Mouse (Mus musculus) cortical plate, adult 2 months (tissue): Measurements from ENCODE around the gene Gm10031. TPM values are rescaled to one million over a fixed set of nuclear protein-coding genes. Genes with fewer than 3 reads are reported as not detected.

ENCODE experiments used
- H3K27ac ChIP-seq: fragments of 200-500 bp; 2 replicates; pipeline ENCODE4 v1.5.1; 2012; ENCODE audit warnings: low read length, control low read depth, inconsistent platforms; ENCODE audit not compliant: insufficient read depth
- H3K4me1 ChIP-seq: fragments of 200-500 bp; 2 replicates; pipeline ENCODE4 v1.6.1; 2011; ENCODE audit warnings: low read length; ENCODE audit not compliant: control insufficient read depth, insufficient read depth
- H3K4me3 ChIP-seq: fragments of 200-500 bp; 2 replicates; pipeline ENCODE4 v1.5.1; 2011; ENCODE audit warnings: mild to moderate bottlenecking, low read length, control low read depth; ENCODE audit not compliant: insufficient read depth
- CTCF ChIP-seq: fragments of 200-500 bp; IDR thresholded peaks from 2 replicates; pipeline ENCODE4 v1.5.1; 2011; ENCODE audit warnings: mild to moderate bottlenecking, control low read depth, low read length; ENCODE audit not compliant: insufficient read depth; ENCODE audit errors: extremely low read depth
- POLR2A ChIP-seq: fragments of 200-500 bp; IDR thresholded peaks from 2 replicates; pipeline ENCODE4 v1.6.1; 2011; ENCODE audit warnings: mild to moderate bottlenecking, low read length, control low read depth; ENCODE audit not compliant: insufficient read depth; ENCODE audit errors: extremely low read depth
- polyA plus RNA-seq: library from polyadenylated mRNA; depleted of rRNA; stranded (reverse); fragments of >200 nt; gene quantifications from 2 replicates; pipeline ENCODE4 v1.2.3, GENCODE M21; 2012

Gene Gm10031
- polyA plus RNA-seq, 1 experiment, result 9.7 TPM

GRCm38 (mm10) chr1:156537701-156538100 is 13.9 kb downstream of the Gm10031 start:
- no peak overlapping the region for H3K4me3 ChIP-seq
- no peak overlapping the region for H3K27ac ChIP-seq
- H3K4me1 ChIP-seq, result no peaks in the 10 kb centered on the region
- TF ChIP-seq POLR2A (no peak), CTCF (no peak)

DNA sequence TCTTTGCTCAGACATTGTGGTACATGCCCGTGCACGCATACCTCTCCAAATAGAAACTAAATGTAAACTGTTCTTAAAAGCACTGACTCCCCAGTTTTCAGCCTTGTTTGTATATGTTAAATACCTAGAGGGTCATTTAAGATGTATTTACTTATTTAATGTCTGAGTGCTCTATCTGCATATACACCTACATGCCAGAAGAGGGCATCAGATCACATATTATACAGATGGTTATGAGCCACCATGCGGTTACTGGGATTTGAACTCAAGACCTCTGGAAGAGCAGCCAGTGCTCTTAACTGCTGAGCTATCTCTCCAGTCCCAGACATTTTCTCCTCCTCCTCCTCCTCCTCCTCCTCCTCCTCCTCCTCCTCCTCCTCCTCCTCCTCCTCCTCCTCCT is 14.6 kb downstream of the Gm10031 start:
- no peak overlapping the region for H3K4me3 ChIP-seq
- no peak overlapping the region for H3K27ac ChIP-seq
- H3K4me1 ChIP-seq, result no peaks in the 10 kb centered on the region
- TF ChIP-seq POLR2A (no peak), CTCF (no peak)

GRCm38 (mm10) chr1:156539787-156540560 is 16.2 kb downstream of the Gm10031 start:
- no peak overlapping the region for H3K27ac ChIP-seq
- TF ChIP-seq POLR2A (no peak), CTCF (peak; percentile 74)
- no peak overlapping the region for H3K4me3 ChIP-seq
- H3K4me1 ChIP-seq, result no peaks in the 10 kb centered on the region

DNA sequence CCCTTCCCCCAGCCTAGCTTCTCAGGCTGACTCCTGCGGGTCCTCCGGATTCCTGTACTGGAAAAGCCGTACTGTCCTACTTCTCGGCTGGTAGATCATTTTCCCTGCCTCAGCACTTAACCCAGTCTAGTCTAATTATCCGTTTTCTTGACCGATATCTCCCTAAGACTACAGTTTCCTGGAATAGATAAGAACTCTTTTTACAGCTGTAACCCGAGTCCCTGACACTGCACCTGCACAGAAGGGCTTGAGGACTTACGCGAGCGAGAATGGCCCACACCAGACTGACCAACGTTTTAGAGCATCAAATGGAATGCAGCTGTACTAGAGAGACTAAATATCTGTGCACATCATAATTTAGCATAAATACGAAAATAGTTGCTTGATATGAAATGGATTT is 20.2 kb downstream of the Gm10031 start:
- H3K4me1 ChIP-seq, result no peaks in the 10 kb centered on the region
- TF ChIP-seq POLR2A (no peak), CTCF (no peak)
- no peak overlapping the region for H3K27ac ChIP-seq
- no peak overlapping the region for H3K4me3 ChIP-seq

DNA sequence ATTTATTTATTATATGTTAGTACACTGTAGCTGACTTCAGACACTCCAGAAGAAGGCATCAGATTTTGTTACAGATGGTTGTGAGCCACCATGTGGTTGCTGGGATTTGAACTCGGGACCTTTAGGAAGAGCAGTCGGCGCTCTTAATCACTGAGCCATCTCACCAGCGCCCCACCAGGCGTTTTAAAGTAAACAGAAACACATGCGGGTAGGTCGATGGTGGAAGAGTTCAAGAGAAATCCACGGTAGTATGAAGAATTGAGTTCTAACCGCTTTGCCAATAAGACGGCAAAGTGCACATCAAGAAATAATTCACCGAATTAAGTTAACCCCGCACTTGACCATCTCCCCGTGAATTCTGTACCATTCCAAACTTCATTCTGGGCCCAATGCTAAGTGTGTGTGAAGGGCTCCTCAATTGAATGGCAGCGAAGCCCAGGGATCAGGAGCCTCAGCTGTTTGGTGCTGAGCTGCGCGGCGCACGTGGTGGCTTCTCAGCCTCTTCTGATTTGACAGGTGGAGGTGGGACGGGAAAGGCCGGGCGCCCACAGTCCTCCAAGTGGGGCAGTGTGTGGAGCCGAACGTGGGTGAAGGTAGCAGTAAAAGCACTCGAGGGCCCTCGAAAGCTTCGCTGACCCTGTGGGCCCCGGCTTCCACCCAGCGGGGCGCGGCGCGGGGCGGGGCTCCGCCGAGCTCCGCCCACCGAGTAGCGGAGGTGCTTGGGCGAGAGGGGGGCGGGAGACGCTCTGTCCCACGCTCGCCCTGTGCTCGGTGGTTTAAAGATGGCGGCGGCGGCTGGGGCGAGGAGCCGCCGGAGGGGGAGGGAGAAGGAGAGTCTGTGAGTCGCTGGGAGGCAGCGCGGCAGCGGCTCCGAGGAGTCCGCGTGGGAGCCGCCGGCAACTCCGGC is 34.5 kb downstream of the Gm10031 start, which contains the start of gene Abl2:
Gene Abl2 (plus strand): TSS at position 763 of the 907 bp plus-strand sequence.
- Histone ChIP-seq H3K27ac (peak within 1 kb of the TSS; percentile 95), H3K4me3 (peak within 1 kb of the TSS; percentile 99), H3K4me1 (peaks cover 2% of the 10 kb centered on the region; the same call in 1 of the 2 replicates)
- TF ChIP-seq CTCF, result no peak
- 0 out of 2 replicates have a peak, but pooled peaks have one; percentile 46 for TF ChIP-seq POLR2A

DNA sequence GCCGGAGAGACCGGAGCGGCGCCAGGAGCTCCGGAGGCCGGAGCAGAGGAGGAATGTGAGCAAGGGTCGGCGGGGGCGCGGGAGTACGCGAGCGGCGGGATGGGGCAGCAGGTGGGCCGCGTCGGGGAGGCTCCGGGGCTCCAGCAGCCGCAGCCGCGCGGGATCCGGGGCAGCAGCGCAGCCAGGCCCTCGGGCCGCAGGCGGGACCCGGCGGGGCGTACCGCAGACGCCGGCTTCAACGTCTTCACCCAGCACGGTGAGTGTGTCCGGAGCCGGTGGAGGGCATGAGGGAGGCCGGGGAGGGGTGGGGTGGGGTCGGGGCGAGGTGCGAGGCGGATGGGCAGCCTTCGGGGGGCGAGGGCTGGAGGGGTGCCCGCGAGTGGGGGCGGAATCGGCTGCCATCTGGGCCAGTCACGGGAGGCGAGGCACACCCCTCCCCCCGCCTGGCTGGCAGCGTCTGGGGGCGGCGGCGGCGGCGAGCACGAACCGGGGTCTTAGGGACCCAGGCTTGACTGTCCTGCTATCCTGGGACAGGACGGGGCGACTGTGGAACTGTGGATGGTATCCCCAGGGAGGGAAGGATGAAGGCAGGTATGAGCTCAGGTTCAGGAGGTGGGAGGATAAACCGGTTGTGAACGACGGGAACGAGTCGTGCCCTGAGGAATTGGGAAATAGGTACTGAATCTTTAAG is 35.3 kb downstream of the Gm10031 start:
- TF ChIP-seq CTCF (no peak), POLR2A (no peak)
- Histone ChIP-seq H3K27ac (peak overlapping the region; percentile 95), H3K4me3 (peak overlapping the region; percentile 99), H3K4me1 (peaks cover 2% of the 10 kb centered on the region; the same call in 1 of the 2 replicates)

- Histone ChIP-seq H3K4me3 (peak overlapping the region; percentile 99), H3K4me1 (peaks cover 2% of the 10 kb centered on the region; the same call in 1 of the 2 replicates), H3K27ac (peak overlapping the region; percentile 80; the same call in 1 of the 2 replicates)
- TF ChIP-seq POLR2A (no peak), CTCF (no peak)
Observed at GRCm38 (mm10) chr1:156559641-156560020, 35.8 kb downstream of the Gm10031 start.

DNA sequence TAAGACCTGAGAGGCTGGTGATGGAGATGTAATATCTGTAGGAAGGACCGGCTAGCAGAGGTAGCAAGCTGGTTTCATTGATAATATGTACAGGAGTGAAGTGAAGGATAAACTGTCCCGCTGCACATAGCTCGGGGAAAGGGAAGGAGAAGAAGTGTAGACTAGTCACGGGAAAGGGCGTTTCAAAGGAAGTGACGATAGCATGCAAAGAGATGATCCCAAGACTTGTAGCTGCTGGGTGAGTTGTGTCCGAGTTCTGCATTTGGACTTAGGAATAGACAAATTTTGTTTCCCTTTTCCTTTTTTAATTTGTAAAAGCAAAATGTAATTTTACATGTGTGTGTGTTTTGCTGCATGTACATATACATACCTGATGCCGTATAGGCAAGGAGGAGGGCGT is 36.7 kb downstream of the Gm10031 start:
- peak overlapping the region; percentile 15; the same call in 1 of the 2 replicates for H3K4me3 ChIP-seq
- H3K4me1 ChIP-seq, result peaks cover 2% of the 10 kb centered on the region; the same call in 1 of the 2 replicates
- TF ChIP-seq CTCF (no peak), POLR2A (no peak)
- H3K27ac ChIP-seq, result no peak overlapping the region

DNA sequence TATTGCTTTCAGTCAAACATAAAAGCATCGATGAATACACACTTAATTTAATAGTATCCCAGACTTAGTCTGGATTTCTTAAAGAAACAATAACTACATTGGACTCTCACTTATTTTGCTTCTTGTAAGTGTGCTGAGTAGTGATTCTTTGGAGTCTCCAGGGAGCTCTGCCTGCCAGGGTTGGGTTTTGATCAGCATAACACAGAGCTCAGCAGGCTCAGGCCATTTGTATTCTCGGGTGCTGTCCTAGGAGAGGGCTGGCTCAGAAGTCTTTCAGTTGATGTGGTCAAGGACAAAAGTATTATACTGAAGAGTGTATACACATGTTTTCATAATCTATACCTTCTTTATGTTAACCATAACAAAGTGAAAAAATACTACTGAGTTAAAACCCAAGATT is 41.5 kb downstream of the Gm10031 start:
- no peak for TF ChIP-seq CTCF
- TF ChIP-seq POLR2A, result no peak

More for the DNA sequence above, 41.5 kb downstream of the Gm10031 start:
- no peak overlapping the region for H3K27ac ChIP-seq
- peaks cover 2% of the 10 kb centered on the region; the same call in 1 of the 2 replicates for H3K4me1 ChIP-seq
- no peak overlapping the region for H3K4me3 ChIP-seq
